Mouse (Mus musculus) forebrain, embryonic 15.5 days (tissue): ENCODE measurements around the gene H3f3b. TPM values are rescaled to one million over a fixed set of nuclear protein-coding genes. Genes with fewer than 3 reads are reported as not detected.

Experiments
- ATAC-seq: fragments of 200-750 bp; cut with Nextera tagmentation; replicated peaks from 2 replicates; pipeline ENCODE4 v1.8.0; 2017; ENCODE audit warnings: mild to moderate bottlenecking, moderate TSS enrichment, moderate library complexity
- H3K27ac ChIP-seq: fragments of 300-500 bp; sonication (generic); replicated peaks from 2 replicates; pipeline ENCODE4 v1.5.1; 2015; ENCODE audit warnings: mild to moderate bottlenecking, inconsistent platforms
- H3K27me3 ChIP-seq: fragments of 300-500 bp; sonication (generic); 2 replicates; pipeline ENCODE4 v1.6.1; 2015; ENCODE audit warnings: inconsistent platforms
- H3K36me3 ChIP-seq: fragments of 300-500 bp; sonication (generic); 2 replicates; pipeline ENCODE4 v1.6.1; 2015; ENCODE audit warnings: mild to moderate bottlenecking, inconsistent platforms
- H3K4me1 ChIP-seq: fragments of 300-500 bp; sonication (generic); 2 replicates; pipeline ENCODE4 v1.6.1; 2015; ENCODE audit warnings: inconsistent platforms
- H3K4me2 ChIP-seq: fragments of 300-500 bp; sonication (generic); replicated peaks from 2 replicates; pipeline ENCODE4 v1.6.1; 2015; ENCODE audit warnings: mild to moderate bottlenecking, inconsistent platforms
- H3K4me3 ChIP-seq: fragments of 300-500 bp; sonication (generic); 2 replicates; pipeline ENCODE4 v1.5.1; 2015; ENCODE audit warnings: mild to moderate bottlenecking, inconsistent platforms
- H3K9ac ChIP-seq: fragments of 300-500 bp; sonication (generic); replicated peaks from 2 replicates; pipeline ENCODE4 v1.6.1; 2015; ENCODE audit warnings: mild to moderate bottlenecking, inconsistent platforms
- H3K9me3 ChIP-seq: fragments of 300-500 bp; sonication (generic); 2 replicates; pipeline ENCODE4 v1.6.1; 2016; ENCODE audit warnings: inconsistent platforms
- WGBS: fragments of 180-500 bp; shearing (Covaris S2); methylation state at CpG from one replicate; pipeline ENCODE4 v1.1.7; 2015; ENCODE audit warnings: mixed read lengths; 5-methylcytosine and 5-hydroxymethylcytosine counted together
- polyA plus RNA-seq: library from polyadenylated mRNA; unstranded; fragments of >200 nt; fragmentation: Nextera tagmentation; extraction: Ambion mirVana; gene quantifications from 2 replicates; pipeline ENCODE4 v1.2.1, GENCODE M21; 2015

Gene H3f3b
- polyA plus RNA-seq, 1 experiment from 2014 or later = 2,591 TPM

DNA sequence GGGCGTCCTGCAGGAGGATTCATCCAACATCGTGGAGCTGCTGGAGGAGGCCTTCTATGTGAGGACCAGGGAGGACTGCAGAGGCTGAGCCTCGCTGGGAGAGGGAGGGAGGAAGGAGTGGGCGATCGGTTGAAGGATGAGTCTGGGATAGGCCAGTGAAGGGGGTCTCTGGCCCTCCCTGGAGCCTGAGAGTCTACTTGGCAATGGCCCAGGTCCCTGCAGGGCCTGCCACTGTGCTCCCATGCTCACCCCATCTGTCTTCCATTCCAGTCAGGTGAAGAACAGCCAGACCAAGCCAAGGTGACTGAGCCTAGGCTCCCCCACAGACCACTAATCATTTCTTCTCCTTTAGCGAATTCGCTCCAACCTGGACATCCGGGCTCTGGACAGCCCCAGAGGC lies 44.5 kb downstream of the H3f3b start:
- no peak for ATAC-seq
- Histone ChIP-seq H3K27me3 (no peaks in the 10 kb centered on the region), H3K36me3 (no peaks in the 10 kb centered on the region), H3K9me3 (no peaks in the 10 kb centered on the region), H3K4me3 (no peak overlapping the region), H3K27ac (no peak overlapping the region), H3K4me1 (no peaks in the 10 kb centered on the region), H3K4me2 (no peak overlapping the region), H3K9ac (no peak overlapping the region)
- 85% methylated on average over 7 of the region's 8 CpGs for WGBS

DNA sequence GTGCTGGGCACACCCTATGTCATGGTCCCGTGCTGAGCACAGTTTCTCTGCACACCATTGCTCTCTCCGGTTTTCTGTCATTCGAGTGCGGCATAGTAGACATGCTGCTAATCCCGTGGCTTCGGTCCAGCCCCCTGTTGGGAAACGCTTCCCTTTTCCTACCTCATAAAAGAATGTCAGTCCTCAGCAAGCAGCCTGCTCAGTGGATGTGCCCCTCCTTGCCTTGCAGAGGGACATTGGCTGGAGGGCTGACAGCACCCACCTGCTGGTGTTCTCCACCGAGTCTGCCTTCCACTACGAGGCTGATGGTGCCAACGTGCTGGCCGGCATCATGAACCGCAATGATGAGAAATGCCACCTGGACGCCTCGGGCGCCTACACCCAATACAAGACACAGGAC lies 45.3 kb downstream of the H3f3b start:
- Histone ChIP-seq H3K27ac (no peak overlapping the region), H3K9me3 (no peaks in the 10 kb centered on the region), H3K36me3 (no peaks in the 10 kb centered on the region), H3K9ac (no peak overlapping the region), H3K4me1 (no peaks in the 10 kb centered on the region), H3K27me3 (no peaks in the 10 kb centered on the region), H3K4me2 (no peak overlapping the region), H3K4me3 (no peak overlapping the region)
- 90% methylated on average over 15 of the region's 15 CpGs for WGBS
- no peak for ATAC-seq

DNA sequence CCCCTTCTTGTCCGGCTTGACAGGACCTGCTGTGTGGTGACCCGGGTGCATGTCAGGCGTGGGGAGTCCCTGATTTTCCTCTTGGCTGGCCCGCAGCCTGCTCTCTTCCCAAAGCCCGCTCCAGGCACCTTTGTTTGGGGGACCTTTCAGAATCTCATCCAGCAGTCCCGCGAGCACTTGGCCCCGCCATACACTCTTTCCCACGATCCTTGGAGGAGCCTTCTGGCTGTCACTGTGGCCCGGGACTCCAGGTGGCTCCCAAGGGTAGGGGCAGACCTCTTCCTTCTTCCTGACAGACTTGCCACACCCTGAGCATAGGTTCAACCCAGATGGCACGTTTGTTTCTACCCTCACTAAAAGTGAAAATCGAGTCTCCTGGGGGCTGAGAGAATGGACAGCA lies 52.2 kb downstream of the H3f3b start:
- Histone ChIP-seq H3K9ac (no peak overlapping the region), H3K36me3 (no peaks in the 10 kb centered on the region), H3K4me3 (no peak overlapping the region), H3K9me3 (no peaks in the 10 kb centered on the region), H3K27me3 (peaks cover 32% of the 10 kb centered on the region), H3K27ac (no peak overlapping the region), H3K4me2 (no peak overlapping the region), H3K4me1 (peaks cover 12% of the 10 kb centered on the region)
- ATAC-seq = no peak
- 25% methylated on average over 12 of the region's 12 CpGs for WGBS

DNA sequence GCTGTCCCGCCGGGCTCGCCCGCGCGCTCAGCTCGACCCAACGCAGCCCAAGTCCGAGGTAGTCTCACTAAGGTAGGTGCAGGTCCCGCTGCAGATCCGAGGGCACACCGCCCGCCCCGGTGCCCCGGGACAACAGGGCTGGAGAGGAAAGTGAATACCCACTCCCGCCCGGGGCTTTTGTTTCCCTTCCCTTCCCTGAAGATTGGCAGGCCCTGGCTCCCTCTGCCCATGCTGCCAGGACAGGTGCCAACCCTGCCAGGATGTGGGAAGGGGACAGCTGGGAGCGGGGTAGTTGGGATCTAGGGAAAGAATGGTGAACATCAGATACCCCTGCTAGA lies 52.7 kb downstream of the H3f3b start:
- Histone ChIP-seq H3K4me1 (peaks cover 12% of the 10 kb centered on the region), H3K4me3 (peak overlapping the region; percentile 39), H3K27ac (no peak overlapping the region), H3K9ac (peak overlapping the region; percentile 35), H3K36me3 (no peaks in the 10 kb centered on the region), H3K4me2 (peak overlapping the region; percentile 70), H3K27me3 (peaks cover 32% of the 10 kb centered on the region), H3K9me3 (no peaks in the 10 kb centered on the region)
- no peak for ATAC-seq
- WGBS = 1% methylated on average over 18 of the region's 18 CpGs

DNA sequence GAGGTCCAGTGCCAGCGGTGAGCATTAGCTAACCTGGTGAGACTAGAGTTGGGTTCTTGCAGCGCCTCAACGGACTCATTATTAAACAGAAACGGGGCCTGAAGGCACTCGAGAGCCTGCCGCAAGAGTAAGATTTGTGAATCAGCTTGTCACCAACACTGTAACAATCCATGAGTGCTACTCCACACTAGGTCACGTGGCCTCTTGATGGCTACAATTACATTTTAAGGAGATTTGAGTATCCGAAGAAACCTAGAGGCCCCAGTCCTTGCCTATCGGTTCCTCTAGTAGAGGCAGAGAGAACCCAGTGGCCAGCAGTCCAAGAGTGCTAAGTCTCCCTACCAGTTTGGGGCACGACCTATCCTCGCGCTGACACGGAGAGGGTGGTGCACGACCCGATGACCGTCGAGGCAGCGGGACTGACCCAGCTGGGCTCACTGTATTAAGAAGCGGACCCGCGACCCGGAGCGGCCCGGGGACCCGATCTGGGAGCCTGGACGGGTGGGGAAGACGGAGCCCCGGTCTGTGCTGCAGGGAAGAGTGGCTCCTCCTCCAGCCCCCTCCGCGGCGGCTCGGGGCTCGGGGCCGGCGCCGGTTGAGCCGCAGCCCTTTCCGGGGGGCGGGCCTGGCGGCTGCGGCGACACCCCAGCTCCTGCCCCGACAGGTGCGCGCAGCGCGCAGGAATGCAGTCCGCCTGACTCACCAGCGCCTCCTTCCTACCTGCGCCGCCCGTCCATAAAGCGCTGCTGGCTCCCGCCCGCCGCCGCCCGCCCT lies 53.3 kb downstream of the H3f3b start, which contains the start of gene Itgb4:
Itgb4 (plus strand) TSS at position 401 of the 774 bp plus-strand sequence.
- Histone ChIP-seq H3K9ac (peak within 1 kb of the TSS; percentile 35), H3K27me3 (peaks cover 32% of the 10 kb centered on the region), H3K9me3 (no peaks in the 10 kb centered on the region), H3K4me3 (peak within 1 kb of the TSS; percentile 39), H3K36me3 (no peaks in the 10 kb centered on the region), H3K4me1 (peaks cover 12% of the 10 kb centered on the region), H3K4me2 (peak within 1 kb of the TSS; percentile 70), H3K27ac (no peak within 1 kb of the TSS)
- 10% methylated on average over 50 of the region's 58 CpGs for WGBS
- ATAC-seq = no peak

Other genes starting within 250 kb of the H3f3b start
- gene Caskin2, start 214.3 kb downstream of the H3f3b start, polyA plus RNA-seq = 7.8 and 7.9 TPM in 2 replicates
- gene Tsen54, start 213.2 kb downstream of the H3f3b start, polyA plus RNA-seq = 24.2 and 25.9 TPM in 2 replicates
- 1.0 and 1.1 TPM in 2 replicates for gene Llgl2, start 203.9 kb downstream of the H3f3b start, polyA plus RNA-seq
- gene Myo15b, start 169.6 kb downstream of the H3f3b start, polyA plus RNA-seq = 0.17 TPM in 1 of 2 replicates, not detected in the other
- 1.2 and 2.5 TPM in 2 replicates for gene Smim5, start 128.0 kb downstream of the H3f3b start, polyA plus RNA-seq
- gene Smim6, start 115.9 kb downstream of the H3f3b start, polyA plus RNA-seq = 0.94 and 1.1 TPM in 2 replicates
- gene Sap30bp, start 94.7 kb downstream of the H3f3b start, polyA plus RNA-seq = 53.3 and 53.6 TPM in 2 replicates
- 24.6 and 29.2 TPM in 2 replicates for gene Recql5, start 94.5 kb downstream of the H3f3b start, polyA plus RNA-seq
- 0.52 and 0.69 TPM in 2 replicates for gene Itgb4, start 53.3 kb downstream of the H3f3b start, polyA plus RNA-seq
- gene Galk1, start 15.2 kb downstream of the H3f3b start, polyA plus RNA-seq = 58.9 and 64.2 TPM in 2 replicates
- 40.4 and 40.8 TPM in 2 replicates for gene Unk, start 2.4 kb upstream of the H3f3b start, polyA plus RNA-seq
- gene Unc13d, start 50.0 kb upstream of the H3f3b start, polyA plus RNA-seq = 0.70 and 0.80 TPM in 2 replicates
- gene Wbp2, start 59.0 kb upstream of the H3f3b start, polyA plus RNA-seq = 138 and 144 TPM in 2 replicates
- 7.0 and 7.7 TPM in 2 replicates for gene Trim47, start 99.2 kb upstream of the H3f3b start, polyA plus RNA-seq
- 1.6 and 1.9 TPM in 2 replicates for gene Trim65, start 103.2 kb upstream of the H3f3b start, polyA plus RNA-seq
- 77.7 and 78.5 TPM in 2 replicates for gene Mrpl38, start 110.9 kb upstream of the H3f3b start, polyA plus RNA-seq
- 71.4 and 73.5 TPM in 2 replicates for gene Fbf1, start 140.2 kb upstream of the H3f3b start, polyA plus RNA-seq
- gene Ten1, start 170.9 kb upstream of the H3f3b start, polyA plus RNA-seq = 81.5 and 91.7 TPM in 2 replicates
- gene Acox1, start 171.1 kb upstream of the H3f3b start, polyA plus RNA-seq = 51.3 and 54.5 TPM in 2 replicates
- gene Evpl, start 210.1 kb upstream of the H3f3b start, polyA plus RNA-seq = 0.19 and 0.33 TPM in 2 replicates
- 68.9 and 71.5 TPM in 2 replicates for gene Srp68, start 246.3 kb upstream of the H3f3b start, polyA plus RNA-seq